Mouse (Mus musculus): ENCODE measurements around the gene Ostn. TPM values are rescaled to one million over a fixed set of nuclear protein-coding genes. Genes with fewer than 3 reads are reported as not detected.
"Not testable (repeated sequence)": the region's sequence is repeated elsewhere in the genome, so short reads cannot be mapped to it uniquely, and the experiment has no call there.

Gene Ostn
- total RNA-seq (2021) = not detected

DNA sequence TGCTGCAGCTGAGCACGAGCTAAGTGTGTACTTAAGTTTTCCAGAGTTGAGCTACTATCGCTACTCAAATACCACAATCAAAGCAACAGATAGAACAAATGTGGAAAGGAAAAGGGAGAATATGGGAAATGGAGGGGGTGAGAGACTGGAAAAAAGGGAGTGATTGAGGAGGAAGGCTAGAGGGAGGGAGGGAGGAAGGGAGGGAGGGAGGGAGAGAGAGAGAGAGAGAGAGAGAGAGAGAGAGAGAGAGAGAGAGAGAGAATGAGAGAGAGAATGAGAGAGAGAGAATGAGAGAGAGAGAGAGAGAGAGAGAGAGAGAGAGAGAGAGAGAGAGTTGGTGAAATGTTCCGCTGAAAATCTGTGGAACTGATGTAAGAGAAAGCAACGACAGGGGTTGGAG lies at the start of gene Ostn:
Gene Ostn, plus strand, starts transcription at position 301 of the 400 bp plus-strand sequence.
- DNase-seq; intact Hi-C loops (cut with DNase I): not testable (repeated sequence)

- no peak for DNase-seq
- intact Hi-C loops (cut with DNase I) = no loop called here
Observed at GRCm38 (mm10) chr16:27268748-27269147, 38.5 kb upstream of the Ostn start.

- intact Hi-C loops (cut with DNase I) = no loop called here
- no peak for DNase-seq
Observed at GRCm38 (mm10) chr16:27287410-27287809, 19.9 kb upstream of the Ostn start.

DNA sequence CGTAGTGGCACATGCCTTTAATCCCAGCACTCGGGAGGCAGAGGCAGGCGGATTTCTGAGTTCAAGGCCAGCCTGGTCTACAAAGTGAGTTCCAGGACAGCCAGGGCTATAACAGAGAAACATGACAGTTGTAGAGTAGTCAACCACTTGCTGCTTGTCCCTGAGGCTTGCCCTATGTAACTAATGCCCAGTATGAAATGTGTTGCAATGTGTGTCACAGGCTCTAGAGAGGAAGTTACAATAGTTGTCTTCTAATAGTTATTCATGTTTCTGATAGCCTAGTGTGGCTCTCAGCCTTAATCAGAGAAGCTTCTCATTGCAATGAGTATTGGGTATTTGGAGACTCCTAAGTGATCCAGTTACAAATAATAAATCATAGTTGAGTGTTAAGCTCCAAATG lies 10.8 kb upstream of the Ostn start:
- DNase-seq = no peak
- intact Hi-C loops (cut with DNase I) = no loop called here

GRCm38 (mm10) chr16:27296929-27297328 lies 10.4 kb upstream of the Ostn start:
- DNase-seq = no peak
- intact Hi-C loops (cut with DNase I) = no loop called here

- no peak for DNase-seq
- intact Hi-C loops (cut with DNase I) = no loop called here
Observed at GRCm38 (mm10) chr16:27319099-27319498, 11.8 kb downstream of the Ostn start.

GRCm38 (mm10) chr16:27322047-27322446 lies 14.8 kb downstream of the Ostn start:
- intact Hi-C loops (cut with DNase I) = no loop called here
- no peak for DNase-seq

DNA sequence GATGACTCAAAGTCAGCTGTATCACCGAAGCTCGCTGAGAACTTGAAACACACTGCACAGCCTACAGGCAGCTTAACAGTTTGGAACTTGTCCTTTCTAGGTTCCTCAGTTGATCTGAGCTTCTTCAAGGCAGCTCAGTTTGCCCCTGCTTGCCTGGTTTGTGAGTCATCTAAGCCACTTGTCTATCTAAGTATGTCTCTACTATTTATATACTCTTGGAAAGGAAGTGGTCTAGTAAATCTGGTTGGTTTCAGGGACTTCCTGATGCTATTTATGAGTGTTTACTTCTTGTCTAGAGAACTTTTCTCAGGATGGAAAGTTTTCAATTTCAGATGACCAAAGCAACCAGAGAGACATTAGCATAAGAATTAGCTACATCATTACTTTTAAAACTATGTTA lies 19.2 kb downstream of the Ostn start:
- intact Hi-C loops (cut with DNase I) = no loop called here
- no peak for DNase-seq

DNA sequence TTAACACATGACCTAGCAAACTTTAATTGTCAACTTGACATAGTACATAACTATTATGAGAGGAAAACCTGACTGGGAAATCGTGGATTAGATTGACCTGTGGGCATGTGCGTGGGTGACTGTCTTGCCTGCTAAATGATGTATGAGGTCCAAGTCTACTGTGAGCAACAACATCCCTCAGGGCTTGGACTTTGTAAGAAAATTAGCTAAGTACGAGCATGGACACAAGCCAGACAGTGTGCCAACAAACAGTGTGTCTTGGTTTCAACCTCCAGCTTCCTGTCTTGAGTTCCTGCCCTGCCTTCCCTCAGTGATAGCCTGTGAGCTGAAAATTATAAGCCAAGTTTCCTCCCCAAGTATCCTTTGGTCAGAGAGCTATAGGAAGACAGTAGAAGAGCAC lies 40.2 kb downstream of the Ostn start:
- intact Hi-C loops (cut with DNase I) = no loop called here
- DNase-seq = no peak

DNA sequence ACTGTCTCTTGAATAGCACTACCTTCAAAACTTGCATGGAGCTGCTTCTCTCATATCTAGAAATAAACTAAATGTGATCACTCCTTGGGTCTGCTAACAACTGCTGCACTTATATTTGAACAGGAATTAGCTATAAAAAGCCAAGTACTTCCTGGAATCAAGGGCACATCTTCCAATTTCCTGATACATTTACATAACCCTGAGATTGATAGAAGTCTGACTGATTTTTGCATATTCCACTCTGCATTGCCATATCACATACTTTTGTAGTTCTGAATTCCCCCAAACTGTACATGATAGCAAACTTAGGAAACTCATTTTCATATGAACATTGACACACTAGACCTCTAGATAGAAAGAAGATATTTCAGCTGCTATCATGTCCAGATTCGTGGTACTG lies 41.1 kb downstream of the Ostn start:
- DNase-seq = no peak
- intact Hi-C loops (cut with DNase I) = no loop called here

DNA sequence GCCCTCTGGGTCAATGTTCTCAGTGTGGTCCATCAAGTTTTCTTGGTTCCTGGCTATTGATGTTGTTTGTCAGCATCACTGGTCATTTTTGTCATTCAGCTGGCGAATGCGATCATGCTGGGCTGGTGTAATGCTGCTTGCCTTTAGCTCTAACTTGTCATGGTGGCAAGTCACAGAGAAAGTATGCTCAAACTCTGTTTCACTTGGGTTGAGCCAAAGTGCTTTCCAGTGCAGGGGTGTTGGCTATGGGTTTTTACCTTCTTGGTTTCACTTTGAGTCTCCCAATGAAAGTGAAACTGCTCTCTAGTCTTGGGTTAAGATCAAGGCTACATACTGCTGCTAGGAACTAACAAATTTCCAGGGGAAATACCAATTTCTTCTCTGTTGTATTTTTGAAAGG lies 41.9 kb downstream of the Ostn start:
- intact Hi-C loops (cut with DNase I) = no loop called here
- no peak for DNase-seq

- no peak for DNase-seq
Observed at GRCm38 (mm10) chr16:27349878-27350532, 42.7 kb downstream of the Ostn start.

GRCm38 (mm10) chr16:27354464-27354863 lies 47.2 kb downstream of the Ostn start:
- no peak for DNase-seq
- intact Hi-C loops (cut with DNase I) = no loop called here

More at GRCm38 (mm10) chr16:27349878-27350532, 42.7 kb downstream of the Ostn start:
- intact Hi-C loops (cut with DNase I) = no loop called here

DNA sequence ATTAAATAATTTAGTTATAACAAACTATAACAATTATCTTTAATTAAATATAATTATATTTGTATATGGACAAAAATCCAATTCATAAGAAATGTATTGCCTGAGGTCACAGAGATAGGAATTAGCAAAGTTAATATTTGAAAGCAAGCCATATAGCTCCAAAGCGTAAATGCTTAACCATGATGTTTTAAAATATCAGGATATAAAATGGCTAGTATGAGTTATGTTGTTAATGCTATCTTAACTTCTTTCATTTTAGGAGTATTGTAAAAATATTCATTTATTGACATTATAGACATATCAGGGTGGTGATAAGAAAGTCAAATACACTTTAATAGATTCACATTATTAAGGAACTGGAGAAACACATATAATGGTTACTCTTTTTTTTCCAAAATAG lies 52.8 kb downstream of the Ostn start:
- intact Hi-C loops (cut with DNase I) = no loop called here

DNA sequence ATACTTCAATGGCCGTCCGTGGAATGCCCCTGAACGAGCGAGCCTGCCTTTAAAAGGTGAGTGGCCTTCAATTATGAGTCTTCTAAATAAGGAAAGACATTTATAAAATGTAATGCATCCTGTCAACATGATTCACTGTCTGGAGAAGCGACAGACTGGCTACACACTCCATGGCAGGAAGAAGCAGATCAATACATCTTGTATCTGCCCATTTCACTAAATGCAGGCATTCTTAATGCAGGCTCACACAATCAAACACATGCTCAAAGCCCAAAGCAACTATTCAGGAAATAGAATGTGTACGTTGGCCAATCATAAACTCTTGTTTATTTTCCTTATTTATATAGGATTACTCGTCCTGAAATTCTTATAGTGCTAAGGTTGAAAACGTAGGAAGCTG lies 62.9 kb downstream of the Ostn start, which contains the start of gene Uts2b:
Gene Uts2b, minus strand, starts transcription at position 49 of the 400 bp plus-strand sequence.
- intact Hi-C loops (cut with DNase I) = no loop called here

More for the DNA sequence above, 52.8 kb downstream of the Ostn start:
- no peak for DNase-seq

DNA sequence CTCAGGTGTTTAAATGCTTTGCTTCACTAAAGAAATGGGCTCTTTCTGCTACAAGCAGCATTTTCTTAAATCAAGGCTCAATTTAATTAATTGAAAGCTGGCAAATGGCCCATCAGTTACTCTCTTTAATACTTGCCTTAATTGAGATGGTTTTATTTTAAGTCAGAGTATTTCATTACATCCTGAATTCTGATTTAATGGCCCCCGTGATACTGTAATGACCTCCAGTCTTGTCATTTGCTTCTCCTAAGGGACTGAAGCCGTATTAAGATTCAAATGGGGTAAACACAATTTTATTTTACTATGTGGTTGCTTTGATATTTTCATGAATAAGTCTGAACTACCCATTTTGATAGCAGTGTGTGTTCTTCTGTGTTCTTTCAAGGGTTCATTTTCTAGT lies 63.4 kb downstream of the Ostn start:
- intact Hi-C loops (cut with DNase I) = no loop called here
- DNase-seq = no peak

More for the DNA sequence above, 62.9 kb downstream of the Ostn start, which contains the start of gene Uts2b:
- DNase-seq = no peak

DNA sequence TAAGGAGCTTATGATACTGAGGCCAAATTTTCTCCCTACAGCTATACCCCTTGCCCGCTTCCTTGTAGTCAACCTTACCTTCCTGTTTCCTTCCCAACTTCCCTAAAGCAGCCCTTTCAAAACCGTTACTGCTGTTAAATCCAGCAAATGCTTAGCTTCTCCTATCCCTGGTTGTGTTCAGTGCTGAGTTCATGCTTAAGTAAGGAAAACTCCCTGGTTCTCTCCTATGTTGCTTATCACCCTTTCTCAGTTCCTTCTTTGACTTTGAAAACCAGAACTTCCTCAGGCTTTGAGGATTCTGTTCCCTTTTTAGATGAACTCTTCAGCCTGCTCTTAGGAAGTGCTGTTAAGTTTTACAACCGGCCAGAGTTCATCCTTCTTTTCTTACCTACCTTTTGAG lies 66.8 kb downstream of the Ostn start:
- intact Hi-C loops (cut with DNase I) = no loop called here
- DNase-seq = no peak

GRCm38 (mm10) chr16:27375318-27375717 lies 68.0 kb downstream of the Ostn start:
- no peak for DNase-seq
- intact Hi-C loops (cut with DNase I) = no loop called here

GRCm38 (mm10) chr16:27376556-27376955 lies 69.3 kb downstream of the Ostn start:
- DNase-seq = no peak
- intact Hi-C loops (cut with DNase I) = no loop called here

GRCm38 (mm10) chr16:27382217-27382616 lies 74.9 kb downstream of the Ostn start:
- intact Hi-C loops (cut with DNase I) = no loop called here
- no peak for DNase-seq

DNA sequence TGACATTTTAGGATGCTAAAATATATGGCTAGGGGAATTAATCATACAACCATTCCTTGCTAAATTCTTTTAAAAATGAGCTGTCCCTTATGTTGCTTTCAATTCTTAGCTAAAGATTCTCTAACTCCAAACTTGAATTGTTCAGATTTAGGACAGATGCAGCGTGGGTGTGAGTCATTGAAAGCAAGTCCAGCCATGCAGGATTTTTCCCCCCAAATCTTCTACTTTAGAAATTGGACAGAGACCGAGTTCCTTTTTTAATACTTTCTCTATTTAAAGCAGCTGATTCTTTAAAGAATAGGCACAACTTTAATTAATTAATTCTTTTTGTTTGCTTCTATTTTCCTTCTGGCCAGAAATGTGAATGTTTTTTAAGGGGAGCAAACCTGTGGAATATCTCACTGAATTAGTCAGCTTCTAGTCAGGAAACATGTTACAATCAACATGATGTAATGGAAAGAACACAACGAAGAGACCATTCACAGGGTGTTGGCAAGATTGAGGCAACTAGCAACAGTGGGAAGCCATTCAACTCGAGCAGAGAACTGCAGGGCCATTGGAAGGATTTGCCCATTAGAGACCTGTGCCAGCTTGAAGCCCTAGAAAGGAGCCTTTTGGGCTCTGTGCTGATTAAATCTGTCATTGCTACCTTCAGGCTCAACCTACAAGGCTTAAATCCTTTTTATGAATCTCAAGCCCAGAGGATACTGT lies 77.8 kb downstream of the Ostn start:
- DNase-seq = peak; percentile 20 to 26
- intact Hi-C loops (cut with DNase I) = no loop called here

DNA sequence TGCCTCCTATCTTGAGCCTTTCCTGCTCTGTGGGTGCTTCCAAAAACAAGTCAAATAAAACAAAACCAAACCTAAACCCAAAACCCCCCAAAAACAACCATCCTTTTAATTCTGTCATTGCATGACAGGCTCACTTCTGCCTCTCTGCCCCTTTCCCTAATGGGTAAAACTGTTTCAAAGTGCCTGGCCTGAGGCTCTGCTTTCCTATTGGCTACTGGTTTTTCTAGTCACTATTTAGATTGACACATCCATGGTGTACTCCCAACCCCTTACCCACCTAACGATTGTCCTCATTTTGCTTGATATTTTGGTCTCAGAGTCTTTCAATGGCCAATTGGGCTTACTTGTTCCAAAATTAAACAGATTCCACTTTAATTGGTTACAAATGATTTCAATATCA lies 78.4 kb downstream of the Ostn start:
- intact Hi-C loops (cut with DNase I) = no loop called here

More for the DNA sequence above, 78.4 kb downstream of the Ostn start:
- no peak for DNase-seq

Measured in heart, postnatal 10 days (tissue).